Mouse (Mus musculus): ENCODE results near the gene Fbxo44. TPM values are rescaled to one million over a fixed set of nuclear protein-coding genes. Genes with fewer than 3 reads are reported as not detected.
A peak's percentile ranks its signal among the peaks of the same experiment; 100 is the strongest.

Gene Fbxo44
- polyA plus RNA-seq, 1 experiment from 2014 or later = 8.4 TPM

DNA sequence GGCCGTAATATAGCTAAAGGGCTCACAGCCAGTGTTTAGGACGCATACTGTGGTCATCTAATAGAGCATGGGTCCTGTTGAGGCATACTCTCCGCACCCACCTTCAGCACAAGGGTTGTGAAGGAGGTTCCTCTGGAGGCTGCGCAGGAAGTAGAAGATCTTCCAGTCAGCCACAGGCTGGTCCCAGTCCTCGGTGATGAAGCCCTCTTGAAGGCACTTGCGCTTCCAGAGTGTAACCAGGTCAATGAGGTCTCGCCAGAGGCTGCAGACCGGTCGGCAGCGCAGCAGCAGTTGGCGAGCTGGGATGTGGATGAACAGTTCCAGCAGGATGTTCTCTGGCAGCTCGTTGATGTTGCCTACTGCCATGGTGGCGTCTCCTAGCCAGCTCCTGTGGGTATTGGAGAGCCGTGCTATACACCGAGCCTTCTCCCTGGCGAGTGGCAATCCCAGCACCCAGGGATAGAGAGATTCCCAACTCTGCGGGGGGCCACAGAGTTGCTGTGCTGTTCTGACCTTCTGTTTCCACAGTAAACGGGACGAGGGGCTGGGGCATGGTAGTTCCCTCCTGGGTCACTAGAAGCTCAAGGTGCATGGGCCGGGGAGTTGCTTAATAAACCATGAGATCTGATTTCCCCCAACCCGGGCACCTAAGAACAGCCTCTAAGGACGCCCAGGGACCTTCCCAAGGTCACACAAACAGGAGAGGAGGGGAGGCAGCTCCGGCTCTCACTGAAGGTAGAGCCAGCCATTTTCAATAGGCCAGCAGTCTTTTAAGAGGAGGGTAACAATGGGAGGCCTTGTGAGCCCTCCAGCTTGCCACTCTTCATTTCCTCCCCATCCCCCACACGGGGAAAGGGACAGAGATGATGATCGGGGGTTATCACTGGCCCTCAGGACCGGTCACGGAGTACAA, 1.6 kb downstream of the Fbxo44 start:
- Histone ChIP-seq H3K27me3 (replicated peaks; ENCODE audit: insufficient read depth, low read length) (peaks cover 20% of the 10 kb centered on the region), H3K4me2 (replicated peaks; ENCODE audit: low read depth, low read length) (peak overlapping the region; percentile 97), H3K4me3 (ENCODE audit: low read depth, low read length) (peak overlapping the region; percentile 53), H3K36me3 (ENCODE audit: insufficient read depth, low read length) (no peaks in the 10 kb centered on the region), H3K9me3 (ENCODE audit: low read length) (no peaks in the 10 kb centered on the region), H3K27ac (ENCODE audit: low read length) (no peak overlapping the region), H3K9ac (replicated peaks; ENCODE audit: low read depth) (no peak overlapping the region; the same call in 1 of the 2 replicates), H3K4me1 (ENCODE audit: insufficient read depth, low read depth, low read length) (peaks cover 6% of the 10 kb centered on the region; the same call in 1 of the 2 replicates)
- no peak for ATAC-seq
- 32% methylated on average over 27 of the region's 27 CpGs for WGBS
- TF ChIP-seq CTCF (IDR thresholded peaks at IDR 0.05) (no peak), EP300 (IDR thresholded peaks at IDR 0.05) (no peak)
- no peak for DNase-seq (ENCODE audit: low spot score)

DNA sequence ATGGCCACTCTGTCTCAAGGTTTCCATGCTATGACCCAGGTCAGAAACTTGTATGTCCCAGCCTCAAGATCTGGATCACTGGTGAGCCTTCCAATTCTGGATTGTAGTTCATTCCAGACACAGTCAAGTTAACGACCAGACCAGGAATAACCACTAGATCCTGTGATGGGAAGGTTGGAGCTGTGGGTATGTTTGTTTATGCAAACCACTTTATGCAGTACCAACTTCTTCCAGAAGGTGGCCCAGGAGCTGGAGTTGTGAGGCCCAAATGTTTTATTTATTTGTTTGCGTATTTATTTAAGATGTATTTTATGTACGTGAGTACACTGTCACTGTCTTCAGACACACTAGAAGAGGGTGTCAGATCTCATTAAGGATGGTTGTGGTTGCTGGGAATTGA, 5.3 kb downstream of the Fbxo44 start:
- Histone ChIP-seq H3K9me3 (ENCODE audit: low read length) (no peaks in the 10 kb centered on the region), H3K4me2 (replicated peaks; ENCODE audit: low read depth, low read length) (no peak overlapping the region), H3K4me3 (ENCODE audit: low read depth, low read length) (no peak overlapping the region), H3K9ac (replicated peaks; ENCODE audit: low read depth) (no peak overlapping the region), H3K27me3 (replicated peaks; ENCODE audit: insufficient read depth, low read length) (no peaks in the 10 kb centered on the region), H3K4me1 (ENCODE audit: insufficient read depth, low read depth, low read length) (peaks cover 6% of the 10 kb centered on the region; the same call in 1 of the 2 replicates), H3K27ac (ENCODE audit: low read length) (no peak overlapping the region), H3K36me3 (ENCODE audit: insufficient read depth, low read length) (no peaks in the 10 kb centered on the region)
- ATAC-seq (no peak), DNase-seq (ENCODE audit: low spot score) (peak; percentile 37)
- no peak for TF ChIP-seq EP300 (IDR thresholded peaks at IDR 0.05)
- peak; percentile 70 for TF ChIP-seq CTCF (IDR thresholded peaks at IDR 0.05)
- WGBS = 47% methylated on average over 3 of the region's 3 CpGs

DNA sequence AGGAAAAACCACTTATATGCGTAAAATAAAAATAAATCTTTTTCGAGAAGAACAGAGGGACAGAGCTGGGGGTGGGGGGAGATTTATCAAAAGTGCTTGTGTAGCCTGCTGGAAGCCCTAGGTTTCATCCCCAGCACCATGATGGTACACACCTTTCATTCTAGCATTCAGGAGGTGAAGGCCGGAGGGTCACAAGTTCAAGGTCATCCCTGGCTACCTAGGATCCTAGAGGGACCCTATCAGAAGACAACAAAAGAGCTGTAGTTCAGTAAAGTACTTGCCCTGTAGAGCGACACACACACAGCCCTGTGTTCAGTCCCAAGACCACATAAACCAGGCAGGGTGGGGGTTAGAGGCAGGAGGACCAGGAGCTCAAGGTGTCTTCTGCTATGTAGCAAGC, 6.3 kb downstream of the Fbxo44 start:
- Histone ChIP-seq H3K36me3 (ENCODE audit: insufficient read depth, low read length) (no peaks in the 10 kb centered on the region), H3K4me1 (ENCODE audit: insufficient read depth, low read depth, low read length) (peaks cover 1% of the 10 kb centered on the region; the same call in 1 of the 2 replicates), H3K9ac (replicated peaks; ENCODE audit: low read depth) (no peak overlapping the region), H3K27me3 (replicated peaks; ENCODE audit: insufficient read depth, low read length) (no peaks in the 10 kb centered on the region), H3K9me3 (ENCODE audit: low read length) (no peaks in the 10 kb centered on the region), H3K4me3 (ENCODE audit: low read depth, low read length) (no peak overlapping the region), H3K4me2 (replicated peaks; ENCODE audit: low read depth, low read length) (no peak overlapping the region), H3K27ac (ENCODE audit: low read length) (no peak overlapping the region)
- ATAC-seq (no peak), DNase-seq (ENCODE audit: low spot score) (no peak)
- WGBS = 83% methylated on average over 4 of the region's 4 CpGs
- TF ChIP-seq EP300 (IDR thresholded peaks at IDR 0.05) (no peak), CTCF (IDR thresholded peaks at IDR 0.05) (no peak)

DNA sequence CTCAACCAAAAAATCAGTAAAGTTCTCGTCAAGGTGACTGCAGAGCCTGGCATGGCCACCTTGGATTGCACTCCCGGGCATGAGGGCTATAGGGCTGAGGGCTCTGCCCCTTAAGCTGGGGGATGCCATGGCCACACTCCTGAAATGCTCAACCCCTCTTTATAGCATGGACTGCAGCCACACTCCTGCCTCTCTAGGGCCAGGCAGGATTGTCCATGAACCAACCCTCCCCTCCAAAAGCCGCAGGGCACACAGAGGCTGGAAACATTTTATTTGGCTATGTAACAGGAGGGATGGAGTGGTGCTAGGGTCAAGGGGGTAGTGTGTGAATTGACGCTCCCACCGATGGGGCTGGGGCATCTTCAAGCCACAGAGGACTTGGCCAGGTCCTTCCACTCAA, 7.7 kb downstream of the Fbxo44 start:
- DNase-seq (ENCODE audit: low spot score) (no peak), ATAC-seq (no peak)
- H3K4me2 ChIP-seq (replicated peaks; ENCODE audit: low read depth, low read length) = no peak overlapping the region
- no peaks in the 10 kb centered on the region for H3K36me3 ChIP-seq (ENCODE audit: insufficient read depth, low read length)
- no peak overlapping the region for H3K4me3 ChIP-seq (ENCODE audit: low read depth, low read length)
- no peaks in the 10 kb centered on the region for H3K9me3 ChIP-seq (ENCODE audit: low read length)
- H3K9ac ChIP-seq (replicated peaks; ENCODE audit: low read depth) = no peak overlapping the region
- no peaks in the 10 kb centered on the region for H3K4me1 ChIP-seq (ENCODE audit: insufficient read depth, low read depth, low read length)
- no peak overlapping the region for H3K27ac ChIP-seq (ENCODE audit: low read length)
- H3K27me3 ChIP-seq (replicated peaks; ENCODE audit: insufficient read depth, low read length) = no peaks in the 10 kb centered on the region
- 84% methylated on average over 5 of the region's 5 CpGs for WGBS
- TF ChIP-seq CTCF (IDR thresholded peaks at IDR 0.05) = no peak
- TF ChIP-seq EP300 (IDR thresholded peaks at IDR 0.05) = no peak

DNA sequence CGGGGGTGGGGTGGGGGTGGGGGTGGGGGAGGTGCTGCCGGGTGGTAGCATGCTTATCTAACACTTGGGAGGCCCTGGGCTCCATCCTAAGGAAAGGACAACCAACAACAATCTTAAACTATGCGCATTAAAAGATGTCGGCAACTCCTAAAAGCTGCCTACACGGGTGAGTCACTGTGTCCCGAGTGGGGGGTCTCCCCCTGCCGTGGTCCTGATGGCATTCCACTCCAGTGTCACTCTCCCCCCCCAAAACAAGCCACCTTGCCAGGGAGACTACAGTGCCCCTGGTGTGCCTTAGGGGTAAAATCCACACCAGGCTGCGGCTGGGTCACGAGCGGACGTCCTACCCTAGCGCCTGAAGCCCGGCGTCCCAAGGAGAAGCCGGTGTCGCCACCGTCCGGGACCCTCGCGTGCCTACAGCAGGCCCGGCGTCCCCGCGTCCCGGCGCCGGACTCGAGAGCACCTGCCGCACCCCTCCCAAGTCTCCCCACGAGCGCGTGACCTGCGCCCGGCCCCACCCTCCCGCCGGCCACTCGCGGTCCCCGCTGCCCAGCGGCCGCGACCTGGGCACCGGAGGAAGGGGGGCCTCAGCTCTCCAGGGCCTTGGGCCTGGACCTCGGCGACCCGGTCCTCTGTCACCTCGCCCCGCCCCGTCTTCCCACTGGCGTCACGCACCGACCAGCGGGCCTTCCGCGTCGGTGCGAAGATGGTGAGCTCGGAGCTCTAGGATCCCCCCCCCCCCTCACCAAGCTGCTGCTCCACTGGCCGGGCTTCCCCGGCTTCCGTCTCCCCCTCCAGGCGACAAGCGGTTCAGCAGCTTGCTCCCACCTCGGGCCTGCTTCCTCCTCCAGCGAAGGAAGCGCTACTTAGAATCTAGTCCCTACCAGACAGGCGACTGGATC, 8.8 kb downstream of the Fbxo44 start, which contains the start of gene Fbxo6:
TSS of gene Fbxo6 (minus strand) at position 874 of the 902 bp plus-strand sequence.
- no peaks in the 10 kb centered on the region for H3K9me3 ChIP-seq (ENCODE audit: low read length)
- H3K9ac ChIP-seq (replicated peaks; ENCODE audit: low read depth) = peak within 1 kb of the TSS; percentile 76
- H3K36me3 ChIP-seq (ENCODE audit: insufficient read depth, low read length) = no peaks in the 10 kb centered on the region
- peak within 1 kb of the TSS; percentile 94 for H3K27ac ChIP-seq (ENCODE audit: low read length)
- peak; percentile 95 for ATAC-seq
- peak within 1 kb of the TSS; percentile 70 for H3K4me3 ChIP-seq (ENCODE audit: low read depth, low read length)
- peak within 1 kb of the TSS; percentile 85 for H3K4me2 ChIP-seq (replicated peaks; ENCODE audit: low read depth, low read length)
- under 1% methylated on average over 35 of the region's 67 CpGs for WGBS
- H3K4me1 ChIP-seq (ENCODE audit: insufficient read depth, low read depth, low read length) = no peaks in the 10 kb centered on the region
- DNase-seq (ENCODE audit: low spot score) = peak; percentile 95
- TF ChIP-seq EP300 (IDR thresholded peaks at IDR 0.05) = no peak
- TF ChIP-seq CTCF (IDR thresholded peaks at IDR 0.05) = peak; percentile 85
- no peaks in the 10 kb centered on the region for H3K27me3 ChIP-seq (replicated peaks; ENCODE audit: insufficient read depth, low read length)

DNA sequence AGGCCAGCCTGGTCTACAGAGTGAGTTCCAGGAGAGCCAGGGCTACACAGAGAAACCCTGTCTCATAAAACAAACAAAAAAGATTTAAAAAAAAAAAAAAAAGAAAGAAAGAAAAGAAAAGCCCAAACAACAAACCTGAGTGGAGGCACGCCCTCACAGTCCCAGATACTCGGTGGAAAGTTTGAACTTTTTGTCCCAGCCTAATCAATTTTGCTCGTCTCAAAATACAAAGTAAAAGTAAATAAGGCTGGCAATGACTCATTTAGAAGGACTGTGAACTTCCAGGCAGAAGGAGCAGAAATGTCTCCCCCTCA, 9.4 kb downstream of the Fbxo44 start:
- Histone ChIP-seq H3K9ac (replicated peaks; ENCODE audit: low read depth) (peak overlapping the region; percentile 76; the same call in 1 of the 2 replicates), H3K9me3 (ENCODE audit: low read length) (no peaks in the 10 kb centered on the region), H3K4me2 (replicated peaks; ENCODE audit: low read depth, low read length) (peak overlapping the region; percentile 85), H3K4me3 (ENCODE audit: low read depth, low read length) (peak overlapping the region; percentile 70), H3K4me1 (ENCODE audit: insufficient read depth, low read depth, low read length) (no peaks in the 10 kb centered on the region), H3K27ac (ENCODE audit: low read length) (peak overlapping the region; percentile 94), H3K36me3 (ENCODE audit: insufficient read depth, low read length) (peaks cover 4% of the 10 kb centered on the region; the same call in 1 of the 2 replicates), H3K27me3 (replicated peaks; ENCODE audit: insufficient read depth, low read length) (no peaks in the 10 kb centered on the region)
- ATAC-seq = no peak
- peak; percentile 76 for DNase-seq (ENCODE audit: low spot score)
- 16% methylated on average over 3 of the region's 3 CpGs for WGBS
- TF ChIP-seq EP300 (IDR thresholded peaks at IDR 0.05) = no peak
- no peak for TF ChIP-seq CTCF (IDR thresholded peaks at IDR 0.05)
